Mouse (Mus musculus) cerebellum, adult 2 months (tissue): ENCODE data around the gene 1700028P14Rik. TPM values are rescaled to one million over a fixed set of nuclear protein-coding genes. Genes with fewer than 3 reads are reported as not detected.

Experiments
- DNase-seq, 2 experiments: peaks; one replicate each; pipeline ENCODE4 v3.0.0; 2021
- H3K27ac ChIP-seq: fragments of 200-500 bp; 2 replicates; pipeline ENCODE4 v1.5.1; 2012; ENCODE audit warnings: low read length, control low read depth, inconsistent platforms; ENCODE audit not compliant: insufficient read depth
- H3K27me3 ChIP-seq: fragments of 200-500 bp; 2 replicates; pipeline ENCODE4 v1.6.1; 2012; ENCODE audit warnings: inconsistent platforms, mild to moderate bottlenecking, low read length, moderate library complexity; ENCODE audit not compliant: control insufficient read depth, insufficient read depth
- H3K4me1 ChIP-seq: fragments of 200-500 bp; 2 replicates; pipeline ENCODE4 v1.6.1; 2011; ENCODE audit warnings: low read length; ENCODE audit not compliant: control insufficient read depth, insufficient read depth
- H3K4me3 ChIP-seq: fragments of 200-500 bp; replicated peaks from 2 replicates; pipeline ENCODE3; 2011; ENCODE audit warnings: mild to moderate bottlenecking, low read depth, low read length, control low read depth; ENCODE audit not compliant: insufficient read depth
- CTCF ChIP-seq: fragments of 200-500 bp; IDR thresholded peaks from 2 replicates; pipeline ENCODE4 v1.5.1; 2011; ENCODE audit warnings: low read depth, mild to moderate bottlenecking, control low read depth, low read length, moderate library complexity, borderline replicate concordance; ENCODE audit not compliant: insufficient read depth
- POLR2A ChIP-seq: fragments of 200-500 bp; IDR thresholded peaks from 2 replicates; pipeline ENCODE4 v1.6.1; 2011; ENCODE audit warnings: low read length, control low read depth, borderline replicate concordance; ENCODE audit not compliant: insufficient read depth
- WGBS: fragments of 180-500 bp; shearing (Covaris S2); methylation state at CpG from one replicate; pipeline ENCODE4 v1.1.7; 2018; 5-methylcytosine and 5-hydroxymethylcytosine counted together
- polyA plus RNA-seq: library from polyadenylated mRNA; depleted of rRNA; stranded (reverse); fragments of >200 nt; gene quantifications from 2 replicates; pipeline ENCODE4 v1.2.3, GENCODE M21; 2012

1700028P14Rik gene
- polyA plus RNA-seq, 1 experiment: 1.5 TPM

DNA sequence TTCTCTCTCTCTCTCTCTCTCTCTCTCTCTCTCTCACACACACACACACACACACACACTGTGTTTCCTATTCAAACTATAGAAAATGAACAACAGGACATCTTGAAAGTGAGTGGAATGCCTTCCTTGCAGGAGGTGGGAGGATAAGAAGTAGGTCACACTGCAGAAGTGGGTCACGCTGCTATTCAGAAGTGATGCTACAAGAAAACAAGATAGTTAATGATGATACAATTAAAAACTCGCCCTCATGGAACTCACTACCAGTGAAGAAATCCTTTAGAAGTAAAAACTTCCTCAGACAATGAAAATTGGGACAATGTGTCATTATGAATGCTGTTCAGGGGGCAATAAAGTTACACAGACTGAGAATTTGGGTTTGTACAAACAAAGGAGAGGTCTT lies 20.4 kb upstream of the 1700028P14Rik start:
- no peaks in the 10 kb centered on the region for H3K27me3 ChIP-seq
- H3K4me1 ChIP-seq: no peaks in the 10 kb centered on the region
- no peak overlapping the region for H3K27ac ChIP-seq
- no peak overlapping the region for H3K4me3 ChIP-seq
- WGBS: 55% methylated on average over 2 of the region's 2 CpGs
- no peak for TF ChIP-seq CTCF
- DNase-seq: no peak

DNA sequence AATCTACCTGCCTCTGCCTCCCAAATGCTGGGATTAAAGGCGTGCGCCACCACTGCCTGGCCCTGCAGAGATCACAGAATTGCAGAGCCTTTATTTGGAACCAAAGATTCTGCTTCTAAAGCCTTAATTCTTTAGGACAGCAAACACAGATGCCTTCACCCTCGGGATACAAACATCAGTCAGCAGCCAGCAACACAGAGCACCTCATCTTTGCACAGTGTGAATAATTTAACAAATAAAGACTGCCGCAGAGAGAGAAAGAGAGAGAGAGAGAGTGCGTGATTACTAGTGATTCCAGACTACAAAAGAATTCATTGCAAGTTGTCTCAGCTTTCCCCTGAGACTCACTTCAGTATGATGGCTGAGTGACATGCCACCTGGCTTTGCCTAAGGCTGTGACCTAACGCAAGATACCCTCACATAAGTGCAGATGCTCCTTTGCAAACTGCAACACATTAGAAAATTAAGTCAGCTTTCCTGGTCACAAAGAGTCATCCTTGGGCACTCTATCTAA lies 15.6 kb upstream of the 1700028P14Rik start:
- H3K4me3 ChIP-seq: no peak overlapping the region
- TF ChIP-seq CTCF (no peak), POLR2A (no peak)
- H3K4me1 ChIP-seq: no peaks in the 10 kb centered on the region
- no peak overlapping the region for H3K27ac ChIP-seq
- DNase-seq: no peak
- no peaks in the 10 kb centered on the region for H3K27me3 ChIP-seq
- 68% methylated on average over 6 of the region's 6 CpGs for WGBS

DNA sequence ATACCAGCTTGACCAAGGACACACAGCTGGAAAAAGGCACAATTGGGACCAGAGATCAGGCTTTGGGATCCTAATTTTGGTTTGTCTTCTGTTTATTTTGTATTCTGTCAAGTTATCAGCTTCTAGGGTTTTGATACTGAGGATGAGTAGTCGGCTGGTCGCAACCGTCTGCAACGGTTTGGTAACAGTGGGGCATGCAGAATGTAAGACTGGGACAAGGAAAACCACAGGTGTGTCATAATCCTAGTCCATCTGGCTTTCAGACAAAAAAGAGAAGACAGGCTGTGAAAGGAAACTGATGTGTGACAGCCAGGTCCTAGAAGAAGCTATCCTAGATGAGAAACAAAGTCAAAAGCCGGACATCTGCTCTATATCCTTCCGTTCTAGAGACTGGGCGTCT lies 11.5 kb upstream of the 1700028P14Rik start:
- Histone ChIP-seq H3K27ac (no peak overlapping the region), H3K4me1 (no peaks in the 10 kb centered on the region), H3K27me3 (no peaks in the 10 kb centered on the region), H3K4me3 (no peak overlapping the region)
- 91% methylated on average over 7 of the region's 7 CpGs for WGBS
- TF ChIP-seq CTCF: no peak
- no peak for TF ChIP-seq POLR2A
- no peak for DNase-seq

DNA sequence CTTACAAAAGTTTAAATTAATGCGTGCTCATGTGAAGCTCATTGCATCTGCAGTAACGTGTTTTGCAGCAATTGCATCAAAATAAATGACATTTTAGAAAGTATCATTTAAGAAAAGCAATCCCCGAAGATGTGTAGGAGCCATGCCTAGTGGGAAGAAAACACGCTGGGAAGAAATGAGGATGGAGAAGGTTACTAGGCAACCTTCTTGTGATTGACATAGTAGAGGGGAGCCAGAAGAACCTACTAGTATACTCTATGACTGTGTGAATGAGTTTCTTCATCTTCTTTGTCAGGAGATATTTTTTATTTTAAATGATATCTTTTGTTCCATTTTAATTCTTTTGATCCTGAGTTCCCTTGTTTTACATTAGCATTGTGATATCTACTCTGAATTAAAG lies 5.7 kb upstream of the 1700028P14Rik start:
- 72% methylated on average over 4 of the region's 4 CpGs for WGBS
- DNase-seq: no peak
- Histone ChIP-seq H3K27ac (no peak overlapping the region), H3K4me1 (no peaks in the 10 kb centered on the region), H3K27me3 (no peaks in the 10 kb centered on the region), H3K4me3 (no peak overlapping the region)
- TF ChIP-seq CTCF (no peak), POLR2A (no peak)

DNA sequence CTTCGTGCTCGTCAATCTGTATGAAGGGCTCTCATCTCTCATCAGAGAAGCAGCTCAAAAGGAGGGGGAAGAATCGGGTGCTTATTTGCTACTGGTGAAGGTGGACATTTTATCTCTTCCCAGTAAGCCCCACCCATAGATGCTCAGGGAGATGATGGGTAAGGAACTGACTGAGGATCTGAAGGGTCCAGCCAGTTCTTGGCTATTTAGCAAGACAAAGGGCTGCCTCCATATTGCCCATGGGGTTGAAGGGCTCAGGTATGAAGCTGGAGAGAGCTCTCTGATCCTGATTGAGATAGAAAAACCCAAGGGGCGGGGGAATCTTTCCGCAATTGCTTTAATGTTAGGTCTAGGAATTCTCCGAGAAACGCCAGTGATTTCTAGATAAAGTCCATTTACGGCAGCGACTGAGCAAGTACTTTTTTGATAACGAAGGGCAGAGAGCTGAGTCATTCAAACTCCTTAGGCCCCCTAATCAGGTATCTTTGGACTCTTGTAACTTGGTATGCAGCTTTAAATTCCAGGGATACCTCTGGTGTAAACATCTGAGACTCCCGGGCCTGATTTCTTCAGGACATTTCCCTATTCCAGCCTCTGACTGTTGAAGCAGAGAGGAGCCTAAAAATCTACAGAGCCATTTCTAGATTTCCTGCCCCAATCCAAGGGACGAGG lies 4.8 kb upstream of the 1700028P14Rik start:
- H3K27ac ChIP-seq: no peak overlapping the region
- WGBS: 80% methylated on average over 12 of the region's 12 CpGs
- TF ChIP-seq CTCF (no peak), POLR2A (no peak)

DNA sequence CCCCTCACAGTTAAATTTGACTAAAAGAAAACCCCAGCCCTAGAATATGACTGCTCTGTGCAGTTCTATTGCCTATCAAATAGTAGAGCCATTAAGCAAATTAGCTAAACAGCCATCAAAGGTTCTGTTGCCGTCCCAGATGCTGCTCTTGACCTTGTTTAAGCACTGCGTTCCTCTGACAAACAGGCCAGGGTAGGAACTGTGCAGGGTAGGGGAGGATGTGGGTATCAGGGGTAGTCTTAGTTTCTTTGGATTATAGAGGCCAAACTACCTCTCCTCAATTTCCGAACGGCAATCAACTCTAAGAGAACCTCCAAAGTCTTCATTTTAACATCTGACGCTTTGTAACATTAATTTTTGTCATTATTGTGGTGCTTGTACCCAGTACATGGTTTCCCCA lies 542 bp upstream of the 1700028P14Rik start:
- DNase-seq: no peak
- Histone ChIP-seq H3K4me3 (no peak overlapping the region), H3K4me1 (no peaks in the 10 kb centered on the region), H3K27ac (no peak overlapping the region), H3K27me3 (no peaks in the 10 kb centered on the region)
- 92% methylated on average over 5 of the region's 5 CpGs for WGBS
- TF ChIP-seq CTCF: no peak
- TF ChIP-seq POLR2A: no peak

More for the DNA sequence above, 4.8 kb upstream of the 1700028P14Rik start:
- DNase-seq: no peak
- no peak overlapping the region for H3K4me3 ChIP-seq
- no peaks in the 10 kb centered on the region for H3K4me1 ChIP-seq
- H3K27me3 ChIP-seq: no peaks in the 10 kb centered on the region

DNA sequence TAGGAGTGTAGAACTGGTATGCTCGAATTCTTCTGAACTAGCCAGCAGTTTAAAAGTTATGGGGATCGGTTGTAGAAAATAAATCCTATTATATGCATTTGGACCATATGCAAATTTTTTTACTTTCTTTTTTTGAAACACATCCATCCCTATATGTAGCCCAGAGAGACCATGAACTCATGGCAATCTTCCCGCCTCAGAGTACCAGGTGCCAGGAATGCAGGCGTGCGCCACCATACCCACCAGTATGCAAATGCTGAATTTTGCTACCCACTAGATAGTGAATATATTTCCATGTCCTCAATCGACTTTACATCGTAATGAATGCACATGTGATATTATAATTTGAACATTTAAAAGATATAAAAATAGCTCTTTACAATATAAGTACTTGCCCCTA lies 5.3 kb downstream of the 1700028P14Rik start:
- H3K27me3 ChIP-seq: no peaks in the 10 kb centered on the region
- WGBS: 93% methylated on average over 7 of the region's 7 CpGs
- no peak overlapping the region for H3K27ac ChIP-seq
- no peak for DNase-seq
- no peaks in the 10 kb centered on the region for H3K4me1 ChIP-seq
- H3K4me3 ChIP-seq: no peak overlapping the region
- TF ChIP-seq CTCF (no peak), POLR2A (no peak)

DNA sequence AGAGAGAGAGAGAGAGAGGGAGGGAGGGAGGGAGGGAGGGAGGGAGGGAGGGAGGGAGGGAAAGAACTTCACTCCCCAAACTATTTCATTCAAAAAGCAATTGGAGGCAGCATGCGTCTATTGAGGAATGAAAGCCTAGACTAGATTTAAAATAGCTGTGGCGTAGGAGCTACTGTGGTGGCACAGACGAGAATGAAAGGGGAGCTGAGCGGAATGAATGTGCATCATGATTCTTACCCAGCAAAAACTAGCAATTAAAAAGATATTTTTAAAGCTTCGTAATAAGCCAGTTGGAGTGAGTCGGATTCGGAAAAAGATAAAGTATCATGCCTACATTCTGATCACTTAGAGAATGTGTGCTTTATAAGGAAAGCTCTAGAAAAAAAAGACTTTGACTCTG lies 7.3 kb downstream of the 1700028P14Rik start:
- H3K4me1 ChIP-seq: no peaks in the 10 kb centered on the region
- TF ChIP-seq POLR2A (no peak), CTCF (no peak)
- H3K27me3 ChIP-seq: no peaks in the 10 kb centered on the region
- H3K27ac ChIP-seq: no peak overlapping the region
- no peak overlapping the region for H3K4me3 ChIP-seq
- 78% methylated on average over 7 of the region's 7 CpGs for WGBS
- DNase-seq: no peak
